Mouse (Mus musculus) ovary, postnatal 10 days (tissue): Measurements from ENCODE around the gene Rln3.

Experiments
- DNase-seq: peaks from one replicate; pipeline ENCODE4 v3.0.0; 2022; ENCODE audit warnings: low spot score

Rln3 gene

GRCm38 (mm10) chr8:84065037-84065436, 20.2 kb upstream of the Rln3 start, which contains the start of gene Gm10643:
Gene Gm10643, minus strand, starts transcription at chr8:84065137.
- no peak for DNase-seq

- no peak for DNase-seq
Measured at GRCm38 (mm10) chr8:84063861-84064610, 19.2 kb upstream of the Rln3 start.

- DNase-seq, result no peak
Measured at GRCm38 (mm10) chr8:84060245-84060644, 15.4 kb upstream of the Rln3 start.

GRCm38 (mm10) chr8:84059226-84059625, 14.4 kb upstream of the Rln3 start:
- no peak for DNase-seq

GRCm38 (mm10) chr8:84057827-84058226, 13.0 kb upstream of the Rln3 start:
- DNase-seq, result no peak

GRCm38 (mm10) chr8:84053229-84053628, 8.4 kb upstream of the Rln3 start:
- DNase-seq, result no peak

GRCm38 (mm10) chr8:84052746-84053145, 7.9 kb upstream of the Rln3 start:
- DNase-seq, result no peak

GRCm38 (mm10) chr8:84048171-84048570, 3.4 kb upstream of the Rln3 start:
- no peak for DNase-seq

- no peak for DNase-seq
Measured at GRCm38 (mm10) chr8:84046505-84046904, 1.7 kb upstream of the Rln3 start.

- no peak for DNase-seq
Measured at GRCm38 (mm10) chr8:84044103-84044502, 697 bp downstream of the Rln3 start.

- no peak for DNase-seq
Measured at GRCm38 (mm10) chr8:84042948-84043342, 1.9 kb downstream of the Rln3 start.

GRCm38 (mm10) chr8:84042066-84042947, 2.5 kb downstream of the Rln3 start, which contains the start of gene Il27ra:
Gene Il27ra, minus strand, starts transcription at chr8:84042589.
- peak; percentile 42 for DNase-seq

GRCm38 (mm10) chr8:84039050-84039449, 5.8 kb downstream of the Rln3 start:
- peak; percentile 60 for DNase-seq

GRCm38 (mm10) chr8:84038015-84038414, 6.8 kb downstream of the Rln3 start:
- no peak for DNase-seq

GRCm38 (mm10) chr8:84032777-84033176, 12.0 kb downstream of the Rln3 start:
- DNase-seq, result no peak

- DNase-seq, result no peak
Measured at GRCm38 (mm10) chr8:84029272-84029671, 15.5 kb downstream of the Rln3 start.

- no peak for DNase-seq
Measured at GRCm38 (mm10) chr8:84027449-84027848, 17.4 kb downstream of the Rln3 start.

- DNase-seq, result no peak
Measured at GRCm38 (mm10) chr8:84025863-84026262, 18.9 kb downstream of the Rln3 start.

- no peak for DNase-seq
Measured at GRCm38 (mm10) chr8:84024171-84024570, 20.6 kb downstream of the Rln3 start.

GRCm38 (mm10) chr8:84023631-84024030, 21.2 kb downstream of the Rln3 start:
- no peak for DNase-seq

GRCm38 (mm10) chr8:84023085-84023484, 21.7 kb downstream of the Rln3 start:
- no peak for DNase-seq

- DNase-seq, result no peak
Measured at GRCm38 (mm10) chr8:84021569-84021968, 23.2 kb downstream of the Rln3 start.

- DNase-seq, result no peak
Measured at GRCm38 (mm10) chr8:84021096-84021495, 23.7 kb downstream of the Rln3 start, which contains the start of gene Palm3. Gene Palm3, plus strand, starts transcription at chr8:84021471.
